Mouse (Mus musculus) heart, adult 18-20 months (tissue): ENCODE data around the gene H2afj. TPM values are rescaled to one million over a fixed set of nuclear protein-coding genes. Genes with fewer than 3 reads are reported as not detected.
"Not testable (repeated sequence)": the region's sequence is repeated elsewhere in the genome, so short reads cannot be mapped to it uniquely, and the experiment has no call there.

Source experiments
- DNase-seq, 2 experiments: peaks; one replicate each; pipeline ENCODE4 v3.0.0; 2021 to 2022; ENCODE audit warnings: mixed read lengths in 1 of 2
- long read RNA-seq, 2 experiments: library from polyadenylated mRNA; stranded (forward); transcript quantifications; one replicate each; pipeline ENCODE4 v2.0.0; 2021
- total RNA-seq, 2 experiments: library from RNA; stranded (reverse); gene quantifications; 2 replicates each; pipeline ENCODE4 v1.2.3; 2021

Gene H2afj
- total RNA-seq, result 10 to 100 TPM; 30.1 to 35.5 TPM
- long read RNA-seq, experiment 1, transcript H2afj-201 (1 exons, 1,831 nt), result major isoform, 92 of 92 reads
- long read RNA-seq, experiment 1, partial matches to known transcripts, result 0 of 92 reads
- long read RNA-seq, experiment 1, other reads (novel, unspliced or antisense), result 0 of 92 reads
- long read RNA-seq, experiment 2, transcript H2afj-201 (1 exons, 1,831 nt), result major isoform, 82 of 82 reads
- long read RNA-seq, experiment 2, partial matches to known transcripts, result 0 of 82 reads
- long read RNA-seq, experiment 2, other reads (novel, unspliced or antisense), result 0 of 82 reads

DNA sequence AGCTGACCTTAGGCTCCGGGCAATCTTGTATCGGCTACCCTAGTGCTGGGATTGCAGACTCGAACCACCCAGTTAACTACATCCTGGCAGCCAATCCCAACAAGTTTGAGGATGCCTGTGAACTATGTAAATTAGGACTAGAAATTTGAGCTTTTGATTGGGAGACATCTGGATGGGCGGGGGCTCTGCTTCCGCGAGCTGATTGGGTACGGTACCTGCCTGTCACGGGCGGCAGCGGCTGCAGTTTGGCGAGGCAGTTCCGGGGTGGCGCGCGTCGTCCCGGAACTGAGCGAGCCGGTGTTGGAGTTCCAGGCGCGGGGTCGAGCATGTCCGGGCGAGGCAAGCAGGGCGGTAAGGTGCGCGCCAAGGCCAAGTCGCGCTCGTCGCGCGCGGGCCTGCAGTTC is at the start of gene H2afj:
H2afj (plus strand) TSS at position 231 of the 404 bp plus-strand sequence.
- DNase-seq, result peak; percentile 99

DNA sequence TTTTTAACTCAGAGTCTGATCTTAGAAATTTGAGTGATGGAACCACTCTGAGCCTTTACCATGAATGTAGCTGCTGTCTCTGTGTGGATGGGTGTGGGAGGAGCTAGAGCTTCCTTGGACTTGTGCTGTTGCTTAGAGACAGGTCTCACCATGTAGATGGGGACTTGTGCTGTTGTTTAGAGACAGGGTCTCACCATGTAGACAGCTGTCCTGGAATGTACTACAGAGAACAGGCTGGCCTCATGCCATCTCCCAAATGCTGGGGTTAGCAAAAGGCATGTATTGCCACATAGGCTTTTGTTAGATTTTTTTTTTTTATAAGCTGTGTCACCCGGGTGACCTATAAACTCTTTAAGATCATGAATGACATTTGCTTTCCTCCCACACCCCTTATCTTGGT is 44.1 kb upstream of the H2afj start:
- DNase-seq, result no peak

DNA sequence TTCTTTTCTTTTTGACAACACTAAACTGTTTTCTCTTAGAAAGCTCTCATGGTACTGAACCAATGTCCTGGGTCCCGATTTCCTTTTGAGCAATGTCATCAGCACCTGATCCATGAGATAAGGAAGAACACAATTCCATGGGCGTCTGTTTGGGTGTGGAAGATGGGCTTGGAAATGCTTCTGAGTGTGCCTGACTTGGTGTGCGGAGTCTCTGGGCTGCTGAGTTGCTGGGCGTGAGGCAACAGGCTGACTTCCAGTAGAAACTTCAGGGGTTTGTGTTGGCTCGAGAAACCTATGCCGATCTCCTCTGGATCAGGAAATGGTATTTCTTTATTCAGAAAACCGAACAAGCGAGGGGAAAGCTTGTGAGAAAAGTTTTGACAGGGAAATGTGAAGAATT is 38.9 kb upstream of the H2afj start:
- peak in 1 of 2 experiments; percentile 4 for DNase-seq

DNA sequence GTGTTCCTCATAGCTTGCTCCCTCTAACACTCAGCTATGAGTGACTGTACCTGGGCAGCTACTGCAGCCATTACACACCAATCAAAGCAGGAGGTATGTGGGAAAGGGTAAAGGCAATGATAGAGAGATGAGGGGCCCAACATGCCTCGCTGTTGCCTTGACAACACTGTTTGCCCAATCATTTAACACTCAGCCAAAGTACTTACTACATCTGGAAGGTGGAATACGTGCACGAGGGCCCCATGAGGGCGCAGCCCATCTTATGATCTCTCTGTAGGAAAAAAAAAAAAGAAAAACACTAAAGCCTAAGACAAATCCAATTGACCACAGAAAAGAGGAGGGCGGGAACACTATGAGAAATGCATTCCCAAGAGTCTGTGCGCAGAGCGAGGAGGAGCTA is 38.2 kb upstream of the H2afj start:
- no peak for DNase-seq

DNA sequence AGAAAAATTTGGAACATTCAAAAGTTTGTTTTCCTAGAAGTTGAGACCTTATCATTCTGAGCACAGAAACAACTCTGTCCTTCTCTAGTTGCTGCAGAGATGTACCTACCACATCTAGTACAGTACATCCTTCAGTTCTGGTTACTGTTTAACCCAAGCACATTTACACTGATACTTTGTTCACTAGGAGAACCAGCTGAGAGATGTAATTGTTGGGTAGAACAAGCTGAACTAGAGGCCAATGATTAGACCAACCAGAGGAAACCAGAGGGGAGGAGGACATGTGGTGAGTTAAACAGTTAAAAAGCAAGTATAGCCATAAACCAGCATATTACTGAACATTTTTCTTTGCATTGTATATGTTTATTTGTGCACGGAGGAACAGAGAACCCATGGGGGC is 31.7 kb upstream of the H2afj start:
- no peak for DNase-seq

DNA sequence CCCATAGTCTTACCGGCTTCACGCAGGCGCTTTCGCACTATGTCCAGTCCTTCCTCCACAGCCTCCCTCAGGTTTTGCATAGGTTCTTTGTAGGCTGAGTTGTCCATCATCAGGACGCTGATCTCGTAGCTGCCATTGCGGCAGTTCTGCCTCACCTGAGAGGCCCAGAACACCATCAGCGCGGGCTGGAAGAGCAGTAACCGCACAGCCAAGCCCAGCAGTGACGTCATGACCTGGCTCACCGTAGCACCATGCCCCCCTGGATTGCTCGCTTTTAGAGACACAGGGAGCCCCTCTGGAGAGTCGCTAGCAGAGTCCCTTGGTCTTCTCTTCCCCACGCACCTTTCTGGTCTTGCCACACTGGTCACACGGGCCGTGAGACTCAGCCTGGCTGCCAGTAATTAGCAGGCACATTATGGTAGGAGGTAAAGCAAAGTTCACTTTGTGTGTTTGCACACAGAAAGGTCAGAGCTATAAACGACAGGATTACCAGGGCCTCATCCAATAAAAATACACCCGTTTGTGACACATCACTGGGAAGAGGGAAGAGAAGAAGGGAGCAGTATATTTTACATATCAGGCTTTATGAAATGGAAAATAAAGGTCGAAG is 26.6 kb upstream of the H2afj start, which contains the start of gene Gucy2c:
Gucy2c (minus strand) TSS at position 389 of the 610 bp plus-strand sequence.
- no peak for DNase-seq

DNA sequence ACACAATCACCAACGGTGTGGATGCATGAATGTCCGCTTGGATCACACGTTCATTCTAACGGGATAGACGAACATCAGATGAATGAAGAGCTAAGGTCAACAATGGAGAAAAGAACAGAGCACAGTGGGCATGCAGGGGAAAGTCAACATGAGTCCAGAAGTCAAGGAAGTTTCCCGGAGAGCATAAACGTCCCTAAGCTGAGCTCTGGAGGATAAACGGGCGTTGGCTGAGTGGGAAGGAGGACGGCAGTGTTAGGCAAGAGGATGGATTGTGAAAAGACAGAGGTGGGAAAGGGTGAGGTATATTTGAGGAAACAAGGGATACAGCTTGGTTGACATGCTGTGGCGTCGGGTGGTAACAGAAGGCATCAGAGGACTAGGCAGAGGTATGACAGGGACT is 25.9 kb upstream of the H2afj start:
- no peak for DNase-seq

DNA sequence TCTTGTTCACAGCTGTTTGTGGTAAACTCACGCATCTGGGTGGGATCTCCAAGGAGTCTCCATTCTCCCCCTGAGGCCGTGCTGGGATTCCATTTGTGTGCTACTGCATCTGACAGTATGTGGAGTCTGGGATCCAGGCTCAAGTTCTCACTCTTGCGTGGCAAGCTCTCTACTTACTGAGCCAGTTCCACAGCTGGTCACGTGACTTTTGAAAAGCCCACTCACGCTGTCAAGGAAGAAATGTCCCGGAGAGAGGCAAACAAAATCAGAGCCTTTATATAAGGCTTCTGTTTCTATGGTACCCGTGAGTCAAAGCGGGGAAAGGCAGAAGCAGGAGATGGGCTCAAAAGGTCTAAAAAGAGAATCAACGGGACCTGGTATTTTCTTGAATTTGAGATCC is 25.3 kb upstream of the H2afj start:
- DNase-seq, result no peak

DNA sequence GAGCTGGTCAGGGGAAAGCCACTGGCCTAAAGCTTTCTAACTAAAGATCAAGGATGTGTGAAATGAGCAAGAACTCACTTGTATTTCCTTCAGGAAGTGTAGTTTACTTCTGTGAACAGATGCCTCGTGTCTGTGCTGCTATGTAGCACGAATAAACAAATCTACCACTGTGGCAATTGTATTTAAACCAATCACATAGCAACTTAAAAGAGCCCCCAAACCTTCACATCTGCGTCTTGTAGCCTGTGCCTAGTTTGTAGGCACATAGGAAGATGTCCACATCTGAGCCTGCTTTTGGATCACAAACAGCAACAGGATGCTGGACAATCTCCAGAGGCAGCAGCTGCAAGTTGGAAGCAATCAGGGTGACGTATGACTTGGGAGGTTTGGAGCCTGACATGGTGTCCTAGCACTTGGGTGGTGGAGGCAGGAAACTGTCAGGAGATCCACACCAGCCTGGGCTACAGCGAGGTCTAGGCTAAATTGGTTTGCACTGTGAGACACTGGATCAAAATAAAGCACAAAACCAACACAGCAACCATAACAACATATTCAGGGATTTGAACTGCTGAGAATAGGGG is 18.6 kb upstream of the H2afj start:
- peak; percentile 84 to 86 for DNase-seq

DNA sequence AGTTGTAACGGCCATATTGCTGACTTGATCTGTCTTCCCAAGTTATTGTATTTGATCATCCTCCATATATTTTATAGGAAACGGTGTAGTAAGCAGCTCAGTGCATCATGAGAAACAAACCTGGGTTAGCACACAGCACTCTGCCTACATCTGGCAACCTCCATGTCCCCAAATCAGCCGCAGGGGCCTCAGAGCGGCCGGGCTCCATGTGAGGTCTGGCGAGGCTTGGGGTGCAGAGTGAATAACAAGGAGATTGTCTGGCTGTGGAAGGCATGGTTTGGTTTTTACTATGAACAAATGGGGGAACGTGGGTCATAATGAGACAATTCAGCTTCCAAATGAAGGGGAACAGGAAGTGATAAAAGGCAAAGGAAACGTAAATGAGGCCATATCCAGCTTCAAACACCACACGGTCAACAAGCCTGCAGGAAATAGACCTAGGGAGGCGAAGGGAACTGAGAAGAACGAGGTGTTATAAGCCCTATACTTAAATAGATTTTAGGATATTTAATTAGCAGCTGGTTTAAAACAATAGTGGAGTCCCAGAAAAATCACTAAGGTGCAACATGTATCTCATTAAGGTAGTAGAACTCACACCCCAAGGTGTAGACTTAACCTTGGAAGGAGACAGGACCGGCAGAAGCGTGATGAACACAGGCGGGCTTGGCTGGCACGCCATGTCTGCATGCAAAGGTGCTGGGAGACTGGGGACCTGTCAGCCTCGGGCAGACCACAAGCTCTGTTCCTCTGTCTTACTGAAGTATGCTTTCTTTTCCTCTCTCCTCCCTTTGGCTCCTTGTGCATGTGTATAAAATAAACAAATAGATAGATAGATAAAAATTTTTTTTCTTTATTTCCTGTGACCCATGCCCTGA is 14.9 kb upstream of the H2afj start:
- DNase-seq, result no peak

DNA sequence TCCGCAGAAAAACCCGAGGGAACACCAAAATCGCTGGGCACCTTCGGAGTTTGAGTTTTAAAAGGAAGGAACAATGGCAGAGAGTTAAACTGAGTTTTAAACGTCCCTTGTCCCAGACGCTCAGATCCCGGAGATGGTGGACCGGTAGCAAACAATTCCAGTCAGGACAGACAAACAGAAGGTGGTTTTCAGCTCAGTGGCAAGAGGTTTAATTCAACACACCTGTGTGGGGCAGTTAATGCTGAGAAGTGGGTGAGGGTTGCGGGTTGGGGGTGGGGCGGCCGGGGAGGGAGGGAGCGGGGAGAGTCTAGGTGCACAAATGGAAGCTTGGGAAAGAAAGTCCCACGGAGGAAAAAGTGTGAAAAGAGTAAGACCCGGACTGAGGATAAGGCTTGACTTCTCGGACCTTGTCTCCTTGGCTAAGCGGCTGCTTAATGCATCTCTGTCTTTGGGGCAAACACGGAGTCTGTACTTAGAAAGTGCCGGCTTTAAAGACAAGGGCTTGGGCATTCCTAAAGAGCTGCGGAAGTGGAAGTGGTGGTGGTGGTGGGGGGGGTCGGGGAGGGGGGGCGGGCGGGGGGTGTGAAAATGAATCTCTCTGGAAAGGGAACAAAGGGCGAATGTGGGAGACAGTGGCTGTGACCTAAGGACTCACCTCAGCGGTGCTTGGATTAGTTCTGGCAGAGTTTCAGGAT is 14.1 kb upstream of the H2afj start:
- DNase-seq, result no peak

DNA sequence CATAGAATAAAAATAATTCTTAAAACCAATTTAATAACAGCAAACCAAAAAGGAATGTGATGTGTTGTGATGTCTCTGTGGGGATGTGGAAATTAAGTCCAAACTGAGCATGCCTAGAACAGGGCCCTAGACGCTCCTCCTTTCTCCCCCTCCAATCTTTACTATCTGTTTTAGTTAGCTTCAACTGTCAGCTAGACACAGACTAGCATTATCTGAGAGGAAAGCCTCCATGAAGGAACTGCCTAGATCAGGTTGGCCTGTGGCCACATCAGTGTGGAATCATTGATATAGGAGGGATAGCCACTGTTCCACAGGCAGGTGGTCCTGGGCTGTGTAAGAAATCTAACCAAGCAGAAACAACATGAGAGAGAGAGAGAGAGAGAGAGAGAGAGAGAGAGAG is 12.9 kb upstream of the H2afj start:
- no peak for DNase-seq

DNA sequence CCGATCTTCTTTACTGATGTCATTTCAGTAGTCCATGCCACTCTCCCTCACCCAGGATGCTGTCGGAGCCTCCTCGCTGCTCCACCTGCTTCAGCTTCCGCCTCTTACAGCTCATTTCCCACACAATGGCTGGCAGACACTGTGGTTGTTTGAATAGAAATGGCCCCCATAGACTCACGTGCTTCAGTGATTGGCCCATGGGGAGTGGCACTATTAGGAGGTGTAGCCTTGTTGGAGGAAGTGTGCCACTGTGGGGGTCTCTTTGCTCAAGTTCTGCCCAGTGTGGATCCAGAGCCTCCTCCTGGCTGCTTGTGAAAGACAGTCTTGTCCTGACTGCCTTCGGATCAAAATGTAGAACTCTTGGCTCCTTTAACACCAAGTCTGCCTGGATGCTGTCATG is 12.2 kb upstream of the H2afj start:
- DNase-seq, result no peak

DNA sequence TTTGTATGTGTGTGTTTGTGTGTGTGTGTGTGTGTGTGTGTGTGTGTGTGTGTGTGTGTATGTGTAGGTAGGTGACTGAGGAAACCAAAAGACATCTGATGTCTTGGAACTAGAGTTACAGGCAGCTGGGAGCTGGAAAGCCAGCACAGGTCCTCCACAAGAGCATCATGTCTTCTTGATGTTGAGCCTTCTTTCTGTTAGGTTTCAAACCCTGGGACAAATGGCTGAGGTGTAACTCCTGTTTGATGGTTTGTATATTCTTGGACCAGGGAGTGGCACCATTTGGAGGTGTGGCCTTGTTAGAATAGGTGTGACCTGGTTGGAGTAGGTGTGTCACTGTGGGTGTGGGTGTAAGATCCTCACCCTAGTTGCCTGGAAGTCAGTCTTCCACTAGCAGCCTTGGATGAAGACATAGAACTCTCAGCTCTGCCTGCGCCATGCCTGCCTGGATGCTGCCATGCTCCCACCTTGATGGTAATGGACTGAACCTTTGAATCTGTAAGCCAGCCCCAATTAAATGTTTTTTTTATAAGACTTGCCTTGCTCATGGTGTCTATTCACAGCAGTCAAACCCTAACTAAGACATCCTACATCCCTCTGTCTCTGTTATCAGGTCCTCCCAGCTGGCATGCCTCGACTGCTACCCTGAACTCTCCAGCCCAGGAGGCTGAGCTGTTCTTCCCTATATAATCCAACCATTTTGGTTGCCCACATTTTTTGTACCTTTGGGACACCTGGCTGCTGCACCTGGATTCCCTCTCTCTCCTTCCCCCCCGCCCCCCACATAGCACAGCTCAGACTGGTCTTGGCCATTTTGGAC is 10.0 kb upstream of the H2afj start:
- DNase-seq, result not testable (repeated sequence)

DNA sequence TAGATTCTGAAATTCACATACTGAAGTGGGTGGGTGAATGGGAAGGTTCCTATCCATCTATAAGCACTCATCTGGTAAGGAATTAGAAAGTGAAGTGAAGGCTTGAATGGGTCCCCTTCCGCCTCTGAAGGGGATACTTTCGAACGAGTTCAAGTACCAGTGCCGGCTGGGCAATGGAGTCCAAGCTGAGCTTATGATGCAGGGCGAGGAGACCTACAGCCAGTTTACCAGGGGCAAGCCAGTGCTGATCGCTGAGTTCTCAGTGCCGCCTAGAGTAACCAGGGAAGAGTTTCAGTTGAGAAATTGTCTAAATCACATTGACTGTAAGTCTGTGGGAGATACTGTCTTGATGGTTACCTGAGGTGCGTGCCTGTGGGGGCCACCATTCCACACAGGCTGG is 7.3 kb upstream of the H2afj start:
- DNase-seq, result no peak

DNA sequence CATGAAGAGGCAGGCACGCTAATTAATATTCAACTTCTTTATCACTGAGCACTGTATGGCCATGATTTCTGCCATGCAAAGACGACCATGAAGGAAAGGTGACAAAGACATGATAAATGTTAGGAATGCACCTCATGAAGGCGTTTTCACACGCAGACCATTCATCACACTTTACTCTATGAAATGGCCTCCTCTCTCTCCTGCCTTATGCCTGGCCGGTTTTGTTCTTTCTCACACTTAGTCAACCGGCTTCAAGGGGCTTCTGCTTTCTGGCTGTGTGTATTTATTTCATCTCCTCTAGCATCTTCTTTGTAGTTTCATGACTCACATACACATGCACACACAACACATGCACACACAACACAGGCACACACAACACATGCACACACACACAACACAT is 6.8 kb upstream of the H2afj start:
- no peak for DNase-seq

DNA sequence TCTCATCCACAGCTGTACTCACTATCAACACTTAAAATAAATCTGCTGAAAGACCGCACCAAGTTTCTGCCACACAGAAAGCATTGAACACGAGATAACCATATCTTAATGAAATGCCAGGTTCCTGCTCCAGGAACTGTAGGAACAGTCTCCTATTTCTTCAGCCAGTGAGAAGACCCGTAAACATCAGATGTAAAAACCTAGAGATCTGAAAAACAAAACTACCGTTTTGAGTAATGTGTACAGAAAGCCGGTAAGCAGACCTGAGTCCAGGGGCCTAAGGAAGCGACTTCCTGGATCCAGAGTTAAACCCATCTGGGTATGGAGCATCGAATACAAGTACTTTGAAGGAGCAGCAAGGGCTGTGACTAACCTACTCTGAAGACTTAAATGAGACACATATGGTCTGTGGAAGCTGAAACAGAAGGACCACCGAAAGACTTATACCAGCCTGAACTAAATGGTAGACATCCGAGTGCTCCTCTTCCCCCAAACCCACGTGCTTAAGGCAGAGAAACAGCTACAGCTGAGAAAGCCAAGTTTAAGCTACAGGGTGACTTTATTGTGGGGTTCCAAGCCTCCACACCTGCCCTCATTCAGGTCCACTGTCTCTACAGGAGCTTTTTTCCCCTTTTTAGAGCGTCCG is 4.8 kb upstream of the H2afj start:
- DNase-seq, result no peak

DNA sequence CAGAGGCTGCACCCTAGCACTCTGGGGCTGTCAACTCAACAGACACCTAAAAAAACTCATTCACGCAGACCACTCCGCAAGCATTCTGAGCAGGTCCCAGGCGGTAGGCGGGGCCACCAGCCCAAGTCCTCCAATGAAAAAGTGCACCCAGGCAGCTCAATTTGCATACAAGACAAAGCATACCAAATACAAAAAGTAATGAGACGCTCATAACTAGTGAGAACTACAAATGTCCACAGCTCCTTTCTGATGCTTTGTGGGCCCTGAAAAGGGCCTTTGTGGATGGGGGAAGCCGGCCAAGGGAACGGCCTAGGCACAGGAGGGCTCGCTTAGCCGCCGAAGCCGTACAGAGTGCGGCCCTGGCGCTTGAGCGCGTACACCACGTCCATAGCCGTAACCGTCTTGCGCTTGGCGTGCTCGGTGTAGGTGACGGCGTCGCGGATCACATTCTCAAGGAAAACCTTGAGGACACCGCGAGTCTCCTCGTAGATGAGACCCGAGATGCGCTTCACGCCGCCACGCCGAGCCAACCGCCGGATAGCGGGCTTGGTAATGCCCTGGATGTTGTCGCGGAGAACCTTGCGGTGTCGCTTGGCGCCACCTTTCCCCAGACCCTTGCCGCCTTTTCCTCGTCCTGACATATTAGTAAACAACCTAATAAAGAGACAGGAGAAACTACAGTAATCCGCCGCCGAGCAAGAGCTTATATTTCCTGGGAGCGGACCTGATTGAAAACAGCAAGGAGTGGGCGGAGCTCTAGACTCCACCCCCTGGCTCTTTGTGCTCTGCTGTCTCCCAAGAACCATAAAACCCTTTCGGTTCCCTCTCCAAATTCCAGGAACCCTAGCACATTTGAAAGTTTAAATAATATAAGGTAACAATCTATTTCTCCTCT is 4.1 kb upstream of the H2afj start, which contains the start of gene Hist4h4:
Hist4h4 (minus strand) TSS at position 677 of the 895 bp plus-strand sequence.
- DNase-seq, result peak; percentile 97 to 100

DNA sequence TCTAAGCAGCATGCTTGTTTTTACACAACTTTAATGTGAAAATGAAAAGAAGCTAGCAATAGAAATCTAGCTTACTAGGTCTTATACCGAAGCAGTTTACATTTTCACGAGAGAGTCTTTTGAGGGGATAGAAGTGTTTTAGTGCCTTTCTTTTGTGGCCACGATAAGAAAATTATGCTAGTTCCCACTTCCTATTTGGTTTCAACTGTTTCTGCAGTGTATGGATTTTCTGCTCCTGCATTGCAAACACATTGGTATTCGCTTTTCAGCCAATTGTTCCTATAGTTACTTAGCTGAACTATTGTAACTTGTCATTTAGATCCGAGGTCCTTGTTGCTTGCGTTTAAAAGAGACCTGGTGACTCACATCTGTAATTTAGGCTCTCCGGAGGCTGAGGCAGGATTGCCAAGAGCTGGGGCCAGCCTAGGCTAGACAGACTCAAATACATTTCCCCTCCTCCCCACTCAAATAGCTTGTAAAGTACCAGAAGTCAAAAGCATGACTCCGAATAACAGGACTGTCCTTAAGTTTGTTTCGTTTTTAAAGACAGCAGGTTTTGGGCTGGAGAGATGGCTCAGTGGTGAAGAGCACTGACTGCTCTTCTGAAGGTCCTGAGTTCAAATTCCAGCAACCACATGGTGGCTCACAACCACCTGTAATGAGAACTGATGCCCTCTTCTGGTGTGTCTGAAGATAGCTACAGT is 3.2 kb upstream of the H2afj start:
- DNase-seq, result no peak
